Mouse (Mus musculus) forelimb bud, embryonic 11.5 days (tissue): ENCODE measurements at regions not wholly inside any gene's neighbourhood (a gene's known extent, or its start where the extent isn't known, plus 50 kb on each side); places are given as distances from the start of the nearest gene placed in this dataset.

Source experiments
- DNase-seq: peaks from one replicate; pipeline ENCODE4 v3.0.0-alpha.2; 2012; ENCODE audit warnings: low read depth, low spot score

DNA sequence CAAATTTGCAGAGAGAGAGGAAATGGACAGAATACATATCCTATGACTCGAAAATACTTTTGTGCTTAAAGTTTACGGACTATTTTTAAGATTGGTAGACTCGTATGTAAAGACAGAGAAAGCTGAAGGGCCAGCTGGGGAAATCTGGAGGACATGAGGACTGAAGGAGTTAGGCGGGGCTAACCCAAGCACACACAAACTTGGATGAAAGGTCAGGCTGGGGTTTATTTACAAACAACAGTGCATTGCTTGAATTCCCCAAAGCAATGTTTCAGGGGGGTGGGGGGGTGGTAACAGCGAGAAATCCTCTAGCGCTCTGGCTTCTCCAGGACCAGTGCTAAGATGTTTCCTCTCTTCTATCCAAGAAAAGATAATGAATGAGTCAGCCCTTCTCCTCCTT lies 68.3 kb downstream of the Ptger2 start:
- DNase-seq = no peak

DNA sequence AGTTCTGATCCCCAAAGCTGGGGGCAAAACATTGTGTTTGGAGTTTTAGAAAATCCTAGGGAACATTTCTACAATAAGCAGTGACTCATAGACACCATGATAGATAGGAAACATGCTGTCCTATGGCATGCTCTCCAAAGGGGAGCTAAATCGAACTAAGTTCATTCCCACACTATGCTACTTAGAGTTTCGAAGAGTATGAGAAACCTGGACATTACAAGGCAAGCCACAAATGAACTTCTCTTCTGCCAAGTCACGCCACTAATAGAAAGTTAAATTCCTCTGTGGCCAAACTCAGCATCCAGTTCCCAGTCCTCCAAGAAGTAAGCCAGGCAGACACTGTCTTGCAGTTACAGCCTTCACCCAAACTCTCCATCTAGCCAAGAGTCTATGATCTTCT lies 73.7 kb downstream of the Ptger2 start:
- no peak for DNase-seq

DNA sequence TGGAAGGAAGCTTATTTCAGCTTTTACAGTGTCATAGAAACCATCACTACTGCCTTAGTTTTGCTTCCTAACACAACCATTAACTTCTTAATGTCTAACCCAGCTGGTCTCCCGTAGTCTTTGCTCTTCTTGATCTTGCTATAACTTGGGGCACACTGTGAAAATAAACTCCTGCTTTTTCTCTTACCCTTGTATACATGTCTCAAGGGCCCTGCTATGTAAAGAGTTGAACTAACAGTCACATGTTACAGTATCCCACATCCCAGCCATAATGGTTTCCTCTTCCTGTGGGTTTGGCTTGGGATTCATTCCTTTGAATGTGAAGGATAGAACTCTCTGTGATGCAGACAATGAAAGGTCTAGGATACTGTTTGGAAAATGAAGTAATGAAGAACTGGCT lies 76.5 kb downstream of the Ptger2 start:
- no peak for DNase-seq

DNA sequence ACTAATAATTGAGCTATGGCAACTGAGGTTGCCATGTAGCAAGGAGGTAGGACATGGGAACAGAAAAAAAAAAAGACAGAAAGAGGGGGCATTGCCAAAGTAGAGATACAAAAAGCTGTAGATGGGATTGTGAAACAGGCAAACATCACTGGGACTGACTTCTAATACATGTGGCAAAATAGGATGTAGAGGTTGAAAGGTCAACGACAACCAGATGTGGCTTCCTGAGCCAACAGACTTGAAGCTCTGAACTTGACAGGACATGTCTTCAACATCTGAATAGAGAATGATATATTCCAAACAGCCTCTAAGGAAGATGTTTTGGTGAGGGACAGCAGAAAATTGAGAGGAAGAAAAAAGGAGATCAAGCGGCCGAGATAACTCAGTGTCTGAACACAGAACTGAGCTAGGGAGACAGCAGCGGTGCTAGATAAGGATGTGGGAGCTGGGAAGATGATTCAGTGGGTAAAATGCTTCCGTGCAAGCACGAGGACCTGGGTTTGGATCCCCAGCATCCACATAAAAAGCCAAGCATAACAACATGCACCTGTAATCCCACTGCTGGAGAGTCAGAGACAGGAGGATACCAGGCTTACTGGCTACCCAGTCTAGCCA lies 81.7 kb downstream of the Ptger2 start:
- peak; percentile 64 for DNase-seq

DNA sequence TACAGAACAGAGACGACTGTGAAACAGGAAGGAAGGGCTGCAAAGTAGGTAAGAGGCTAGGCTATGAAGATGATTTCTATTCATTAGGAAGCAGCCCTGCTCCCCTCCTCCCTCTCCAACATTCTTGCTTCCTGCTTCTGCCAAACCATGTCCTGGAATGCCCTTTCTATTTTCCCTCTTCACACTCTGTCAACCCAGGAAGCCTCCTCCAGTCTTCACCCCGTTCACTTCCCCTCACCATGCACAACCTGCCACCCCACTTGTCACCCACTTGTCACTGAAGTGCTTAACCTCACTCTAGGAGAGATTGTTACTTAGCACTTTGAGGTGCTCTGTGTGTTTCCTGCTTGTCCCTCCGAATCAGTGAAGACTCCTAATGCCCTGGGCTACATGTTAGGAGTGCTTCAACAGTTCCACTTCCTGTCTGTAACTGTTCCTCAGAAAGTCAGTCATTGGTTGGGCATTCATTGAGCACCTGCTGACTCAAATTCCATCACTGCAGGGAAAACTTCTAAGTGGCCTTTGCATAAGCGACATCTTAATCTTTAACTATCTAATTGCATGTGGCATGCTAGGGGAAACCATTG lies 87.0 kb downstream of the Ptger2 start:
- DNase-seq = no peak

DNA sequence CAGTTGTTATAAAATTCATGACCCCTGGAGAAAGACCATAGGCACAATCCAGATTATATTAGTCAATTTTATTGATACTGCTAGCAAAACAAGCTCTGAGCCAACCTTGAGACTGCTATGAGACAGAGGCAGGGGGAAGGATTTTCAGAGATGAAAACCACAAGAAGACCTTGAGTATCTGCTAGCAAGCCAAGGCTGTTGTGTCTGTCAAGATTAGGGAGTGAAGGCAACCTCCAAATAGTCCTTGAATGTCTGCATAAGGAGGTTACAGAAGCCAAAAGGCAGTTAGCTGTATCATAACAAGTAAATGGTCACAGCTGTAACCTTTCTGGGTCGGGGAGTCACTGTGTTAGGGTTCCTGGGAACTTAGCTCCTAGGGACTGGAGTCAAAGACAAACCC lies 89.2 kb downstream of the Ptger2 start:
- DNase-seq = no peak

DNA sequence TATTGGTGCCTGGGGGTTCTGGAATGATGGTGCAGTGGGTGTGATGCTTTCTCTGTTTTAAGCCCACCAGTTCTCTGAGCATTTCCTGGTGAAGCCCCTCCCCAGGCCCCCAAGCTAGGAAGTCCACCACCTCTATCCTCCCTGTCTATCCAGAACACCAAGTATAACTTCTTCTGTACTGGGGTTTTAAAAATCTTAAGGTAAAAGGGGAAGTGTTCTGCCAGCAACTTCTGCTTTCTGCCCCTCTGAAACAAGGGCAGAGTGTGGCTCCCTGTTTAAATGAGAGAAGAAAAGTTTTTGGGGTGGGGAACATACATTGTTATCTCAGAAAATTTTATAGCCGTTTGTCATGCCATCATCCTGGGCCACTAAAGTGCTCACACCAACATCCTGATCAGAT lies 91.8 kb downstream of the Ptger2 start:
- DNase-seq = no peak

DNA sequence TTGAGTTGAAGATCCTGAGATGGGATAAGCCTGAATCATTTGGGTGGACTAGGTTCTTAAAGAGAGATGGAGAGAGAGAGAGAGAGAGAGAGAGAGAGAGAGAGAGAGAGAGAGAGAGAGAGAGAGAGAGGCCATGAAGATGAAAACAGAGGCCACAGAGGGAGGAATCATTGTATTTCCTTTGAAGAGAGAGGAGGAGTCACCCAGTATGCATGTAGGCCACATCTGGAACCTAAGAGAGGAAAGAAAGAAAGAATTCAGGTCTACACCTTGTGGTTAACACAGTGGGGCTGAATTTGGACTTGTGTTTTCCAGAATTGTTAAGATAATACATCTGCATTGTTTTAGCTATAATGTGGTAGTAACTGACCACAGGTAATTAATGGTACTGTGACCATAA lies 92.2 kb downstream of the Ptger2 start:
- no peak for DNase-seq

DNA sequence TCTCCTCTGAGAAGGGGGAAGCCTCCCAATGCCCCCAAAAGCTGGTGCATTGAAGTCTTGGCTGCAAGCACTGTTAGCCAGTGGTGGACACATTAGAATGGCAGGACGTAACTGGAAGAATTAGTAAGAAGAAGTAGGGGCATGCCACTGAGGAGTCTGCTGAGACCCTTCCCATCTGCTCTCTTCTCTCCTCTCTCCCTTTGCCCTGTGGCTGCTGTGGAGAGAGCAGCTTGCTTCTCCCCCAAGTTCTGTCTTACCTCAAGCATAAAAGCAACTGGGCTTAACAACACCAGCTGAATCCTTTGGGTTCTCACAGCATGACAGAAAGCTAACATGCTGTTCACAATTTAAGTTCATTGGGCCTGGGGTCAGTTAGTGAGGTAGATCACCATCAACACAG lies 95.1 kb downstream of the Ptger2 start:
- no peak for DNase-seq
